ENCODE assay signal across 12 mouse cellular contexts in genomic region chr2:65832738-65833395, GRCm38 (mm10). TPM values are rescaled to one million over a fixed set of nuclear protein-coding genes. Genes with fewer than 3 reads are reported as not detected.
DNase-seq lines count a peak whose midpoint lies in the region; ATAC-seq and TF ChIP-seq lines count a peak whose summit lies in the region.
"Had no signal": no experiment of that assay in that cellular context is flagged by ENCODE, and none has a peak within 500 bp of the region (broad histone marks: within the 10 kb centered on the region; RNA-seq: fewer than 3 reads in every experiment).

No protein-coding gene starts in this region.

- no peak for TF ChIP-seq CTCF in liver, postnatal 0 days (IDR thresholded peaks at IDR 0.05; ENCODE audit: low read depth)

- intact Hi-C loops in left cerebral cortex, postnatal 25 days (cut with DNase I): no loop called here

- peak; percentile 14 for ATAC-seq in activated CD4-positive, CD25-positive, alpha-beta regulatory T cell, adult 4 months
- ATAC-seq in hindbrain, embryonic 16.5 days: peak; percentile 81
- no peak for ATAC-seq in midbrain, embryonic 16.5 days
- no peak for ATAC-seq in liver, postnatal 0 days

- H3K4me2 ChIP-seq in hindbrain, embryonic 16.5 days (ENCODE audit: low read length): peak overlapping the region; percentile 8; the same call in 1 of the 2 replicates
- H3K4me2 ChIP-seq in midbrain, embryonic 16.5 days (ENCODE audit: low read length): 0 out of 2 replicates have a peak overlapping the region, but pooled peaks have one; percentile 8
- no peak overlapping the region for H3K4me2 ChIP-seq in liver, postnatal 0 days (ENCODE audit: low read depth, low read length)
- H3K4me2 ChIP-seq: stomach, embryonic 15.5 days had no signal

- no peak overlapping the region for H3K27ac ChIP-seq in hindbrain, embryonic 16.5 days (ENCODE audit: low read depth, low read length)
- H3K27ac ChIP-seq in midbrain, embryonic 16.5 days (ENCODE audit: low read length): no peak overlapping the region
- H3K27ac ChIP-seq in liver, postnatal 0 days (ENCODE audit: low read depth): no peak overlapping the region
- H3K27ac ChIP-seq: heart, adult 2 months; stomach, embryonic 15.5 days had no signal

- TF ChIP-seq EP300 in liver, postnatal 0 days (IDR thresholded peaks at IDR 0.05; ENCODE audit: low read depth): no peak

- no peaks in the 10 kb centered on the region for H3K36me3 ChIP-seq in hindbrain, embryonic 16.5 days (ENCODE audit: control insufficient read depth, insufficient read depth, low read length)
- no peaks in the 10 kb centered on the region for H3K36me3 ChIP-seq in midbrain, embryonic 16.5 days (ENCODE audit: control insufficient read depth, insufficient read depth, low read length)
- H3K36me3 ChIP-seq in liver, postnatal 0 days (replicated peaks; ENCODE audit: insufficient read depth, low read length): no peaks in the 10 kb centered on the region
- H3K36me3 ChIP-seq: stomach, embryonic 15.5 days had no signal

- 39% methylated on average over 11 of the region's 11 CpGs for WGBS in hindbrain, embryonic 16.5 days
- WGBS in midbrain, embryonic 16.5 days: 67% methylated on average over 11 of the region's 11 CpGs
- WGBS in liver, postnatal 0 days (ENCODE audit: insufficient replicate concordance): 87% methylated on average over 11 of the region's 11 CpGs

- no peaks in the 10 kb centered on the region for H3K9me3 ChIP-seq in hindbrain, embryonic 16.5 days (ENCODE audit: control insufficient read depth, low read length)
- H3K9me3 ChIP-seq in midbrain, embryonic 16.5 days (replicated peaks; ENCODE audit: control insufficient read depth, low read length, poor library complexity, severe bottlenecking): no peaks in the 10 kb centered on the region
- H3K9me3 ChIP-seq in liver, postnatal 0 days (ENCODE audit: low read length): no peaks in the 10 kb centered on the region
- H3K9me3 ChIP-seq: stomach, embryonic 15.5 days had no signal

- DNase-seq in left cerebral cortex, postnatal 25 days (ENCODE audit: low spot score in 2 of 2): peak; percentile 36 to 52
- DNase-seq in left cerebral cortex, adult 18-20 months (ENCODE audit: low spot score in 2 of 2): no peak
- DNase-seq in liver, postnatal 0 days: no peak
- no peak for DNase-seq in kidney, postnatal 25 days
- DNase-seq: embryo, embryonic 11 days; heart, adult 2 months; kidney, postnatal 14 days; liver had no signal

- H3K9ac ChIP-seq in hindbrain, embryonic 16.5 days (ENCODE audit: low read depth, low read length): no peak overlapping the region
- H3K9ac ChIP-seq in midbrain, embryonic 16.5 days (ENCODE audit: low read depth, low read length): no peak overlapping the region
- no peak overlapping the region for H3K9ac ChIP-seq in liver, postnatal 0 days (replicated peaks)
- H3K9ac ChIP-seq: stomach, embryonic 15.5 days had no signal

- no peaks in the 10 kb centered on the region for H3K27me3 ChIP-seq in hindbrain, embryonic 16.5 days (replicated peaks; ENCODE audit: control insufficient read depth, insufficient read depth, low read length)
- no peaks in the 10 kb centered on the region for H3K27me3 ChIP-seq in midbrain, embryonic 16.5 days (ENCODE audit: control insufficient read depth, insufficient read depth, low read depth, low read length)
- no peaks in the 10 kb centered on the region for H3K27me3 ChIP-seq in liver, postnatal 0 days (ENCODE audit: insufficient read depth, low read length)
- H3K27me3 ChIP-seq: stomach, embryonic 15.5 days had no signal

- H3K4me1 ChIP-seq in hindbrain, embryonic 16.5 days (ENCODE audit: control insufficient read depth, insufficient read depth, low read depth, low read length): no peaks in the 10 kb centered on the region
- H3K4me1 ChIP-seq in midbrain, embryonic 16.5 days (ENCODE audit: control insufficient read depth, insufficient read depth, low read length): no peaks in the 10 kb centered on the region
- H3K4me1 ChIP-seq in liver, postnatal 0 days (ENCODE audit: insufficient read depth): no peaks in the 10 kb centered on the region
- H3K4me1 ChIP-seq: stomach, embryonic 15.5 days had no signal

- H3K4me3 ChIP-seq in hindbrain, embryonic 16.5 days (ENCODE audit: low read length): no peak overlapping the region
- H3K4me3 ChIP-seq in midbrain, embryonic 16.5 days (ENCODE audit: low read depth, low read length): no peak overlapping the region
- H3K4me3 ChIP-seq in liver, postnatal 0 days (ENCODE audit: low read depth, low read length): no peak overlapping the region
- H3K4me3 ChIP-seq: heart, adult 2 months; stomach, embryonic 15.5 days had no signal

RNA-seq across cellular contexts. Expression of gene Csrnp3, which starts 12.7 kb away (rescaled TPM):
- total RNA-seq in left cerebral cortex, postnatal 25 days (2021): 10 to 100 TPM; 86.0 to 91.2 TPM
- 10 to 100 TPM; 82.8 to 83.8 TPM for total RNA-seq in left cerebral cortex, adult 18-20 months (2021)
- polyA plus RNA-seq in activated CD4-positive, CD25-positive, alpha-beta regulatory T cell, adult 4 months (2017; shearing (Covaris generic)): under 1 TPM in 1 of 2 experiments, not detected in 1; 0.22 TPM
- polyA plus RNA-seq in hindbrain, embryonic 16.5 days (2015; fragmentation: Nextera tagmentation; extraction: Ambion mirVana): 37.2 and 50.0 TPM in 2 replicates
- polyA plus RNA-seq in midbrain, embryonic 16.5 days (2015; fragmentation: Nextera tagmentation; extraction: Ambion mirVana): 56.0 and 76.4 TPM in 2 replicates
- polyA plus RNA-seq in liver, postnatal 0 days (2015; fragmentation: Nextera tagmentation; extraction: Ambion mirVana): not detected in 2 replicates

Comparison
In these comparisons a context has a peak if more than half of its experiments do, and no peak if none do; other contexts are left out.
1. DNase-seq: peak in left cerebral cortex, postnatal 25 days (2 of 2); none in left cerebral cortex, adult 18-20 months (0 of 2), liver, postnatal 0 days (single experiment) and kidney, postnatal 25 days (0 of 2).
2. ATAC-seq: peak in activated CD4-positive, CD25-positive, alpha-beta regulatory T cell, adult 4 months (single experiment) and hindbrain, embryonic 16.5 days (single experiment); none in midbrain, embryonic 16.5 days (single experiment) and liver, postnatal 0 days (single experiment).
3. RNA of gene Csrnp3, which starts 12.7 kb away (polyA plus RNA-seq): 56.0 to 76.4 TPM in midbrain, embryonic 16.5 days and 37.2 to 50.0 TPM in hindbrain, embryonic 16.5 days; 0.22 TPM in activated CD4-positive, CD25-positive, alpha-beta regulatory T cell, adult 4 months and not detected in liver, postnatal 0 days; every median in the first group is over 10 times any median in the second.